In genomic region chr3:96639219-96639618, GRCm38 (mm10) we compare ENCODE assay signal across 10 mouse cellular contexts. TPM values are rescaled to one million over a fixed set of nuclear protein-coding genes. Genes with fewer than 3 reads are reported as not detected.
DNase-seq lines count a peak whose midpoint lies in the region; ATAC-seq lines count a peak whose summit lies in the region.
"Had no signal": no experiment of that assay in that cellular context is flagged by ENCODE, and none has a peak within 500 bp of the region (broad histone marks: within the 10 kb centered on the region; RNA-seq: fewer than 3 reads in every experiment).

No protein-coding gene starts in this region.

- no peaks in the 10 kb centered on the region for H3K9me3 ChIP-seq in midbrain, embryonic 10.5 days (replicated peaks)
- H3K9me3 ChIP-seq in midbrain, embryonic 13.5 days: no peaks in the 10 kb centered on the region
- H3K9me3 ChIP-seq: heart, embryonic 13.5 days; neural tube, embryonic 12.5 days had no signal

- peaks cover 31% of the 10 kb centered on the region for H3K4me1 ChIP-seq in midbrain, embryonic 10.5 days
- peaks cover 24% of the 10 kb centered on the region for H3K4me1 ChIP-seq in midbrain, embryonic 13.5 days (replicated peaks)

- DNase-seq in midbrain, embryonic 10.5 days (ENCODE audit: low spot score): peak; percentile 54
- peak; percentile 61 for DNase-seq in MN1 (ENCODE audit: low spot score)
- peak; percentile 61 for DNase-seq in cerebellum, adult 8-10 months
- peak; percentile 26 to 35 for DNase-seq in left cerebral cortex, postnatal 36 days (ENCODE audit: low spot score in 2 of 2)
- peak; percentile 25 for DNase-seq in retina, postnatal 7 days (ENCODE audit: low read depth, low spot score)

- H3K27ac ChIP-seq in midbrain, embryonic 10.5 days (replicated peaks): no peak overlapping the region
- no peak overlapping the region for H3K27ac ChIP-seq in midbrain, embryonic 13.5 days
- H3K27ac ChIP-seq: heart, embryonic 13.5 days; neural tube, embryonic 12.5 days had no signal

- no peak for ATAC-seq in midbrain, embryonic 13.5 days
- peak; percentile 50 for ATAC-seq in granulocyte monocyte progenitor cell, adult 5-6 weeks (replicated peaks; ENCODE audit: poor library complexity, severe bottlenecking)
- ATAC-seq in activated CD4-positive, CD25-positive, alpha-beta regulatory T cell, adult 4 months: no peak

- no peak overlapping the region for H3K4me3 ChIP-seq in midbrain, embryonic 10.5 days
- H3K4me3 ChIP-seq in midbrain, embryonic 13.5 days (replicated peaks): no peak overlapping the region
- H3K4me3 ChIP-seq: heart, embryonic 13.5 days; neural tube, embryonic 12.5 days had no signal

- H3K36me3 ChIP-seq in midbrain, embryonic 10.5 days: peaks cover 57% of the 10 kb centered on the region
- H3K36me3 ChIP-seq in midbrain, embryonic 13.5 days: peaks cover 50% of the 10 kb centered on the region

- 77% methylated on average over 1 of the region's 1 CpGs for WGBS in midbrain, embryonic 10.5 days
- 85% methylated on average over 1 of the region's 1 CpGs for WGBS in midbrain, embryonic 13.5 days

- intact Hi-C loops in left cerebral cortex, postnatal 36 days (cut with DNase I): loop anchor here (10.0 kb wide), 1 partner anchor 54 kb away; no protein-coding TSS in a partner anchor

- no peak overlapping the region for H3K4me2 ChIP-seq in midbrain, embryonic 13.5 days (replicated peaks)
- H3K4me2 ChIP-seq: heart, embryonic 13.5 days; neural tube, embryonic 12.5 days had no signal

- H3K9ac ChIP-seq in midbrain, embryonic 13.5 days (replicated peaks): no peak overlapping the region
- H3K9ac ChIP-seq: heart, embryonic 13.5 days; neural tube, embryonic 12.5 days had no signal

- H3K27me3 ChIP-seq in midbrain, embryonic 10.5 days (ENCODE audit: low read depth, poor library complexity, severe bottlenecking): no peaks in the 10 kb centered on the region
- no peaks in the 10 kb centered on the region for H3K27me3 ChIP-seq in midbrain, embryonic 13.5 days
- H3K27me3 ChIP-seq: heart, embryonic 13.5 days; neural tube, embryonic 12.5 days had no signal

RNA-seq across cellular contexts. Expression of gene Gm42957, which starts 3.9 kb away (rescaled TPM):
- 0.15 and 0.21 TPM in 2 replicates for polyA plus RNA-seq in midbrain, embryonic 10.5 days (2016; fragmentation: Nextera tagmentation; extraction: Ambion mirVana)
- 0.15 and 0.16 TPM in 2 replicates for polyA plus RNA-seq in midbrain, embryonic 13.5 days (2015; fragmentation: Nextera tagmentation; extraction: Ambion mirVana)
- total RNA-seq in granulocyte monocyte progenitor cell, adult 5-6 weeks (2014; fragmentation: Nextera tagmentation): 0.15 TPM in 1 of 2 replicates, not detected in the other
- not detected in 2 replicates for total RNA-seq in granulocyte monocyte progenitor cell, adult 5-6 weeks (2017)
- total RNA-seq in left cerebral cortex, postnatal 36 days (2021): under 1 TPM; 0.17 to 0.66 TPM
- under 1 TPM in 1 of 2 experiments, not detected in 1; 0.09 TPM for polyA plus RNA-seq in activated CD4-positive, CD25-positive, alpha-beta regulatory T cell, adult 4 months (2017; shearing (Covaris generic))

RNA-seq across cellular contexts. Expression of gene Pex11b, which starts 4.0 kb away (rescaled TPM):
- 38.5 and 40.8 TPM in 2 replicates for polyA plus RNA-seq in midbrain, embryonic 10.5 days (2016; fragmentation: Nextera tagmentation; extraction: Ambion mirVana)
- polyA plus RNA-seq in midbrain, embryonic 13.5 days (2015; fragmentation: Nextera tagmentation; extraction: Ambion mirVana): 52.0 and 52.6 TPM in 2 replicates
- 23.6 and 41.6 TPM in 2 replicates for total RNA-seq in granulocyte monocyte progenitor cell, adult 5-6 weeks (2014; fragmentation: Nextera tagmentation)
- total RNA-seq in granulocyte monocyte progenitor cell, adult 5-6 weeks (2017): 14.5 and 20.1 TPM in 2 replicates
- total RNA-seq in left cerebral cortex, postnatal 36 days (2021): 10 to 100 TPM; 56.1 to 57.1 TPM
- polyA plus RNA-seq in activated CD4-positive, CD25-positive, alpha-beta regulatory T cell, adult 4 months (2017; shearing (Covaris generic)): 10 to 100 TPM; 43.5 to 45.8 TPM

RNA-seq across cellular contexts. Expression of gene Itga10, which starts 6.2 kb away (rescaled TPM):
- 0.36 and 0.64 TPM in 2 replicates for polyA plus RNA-seq in midbrain, embryonic 10.5 days (2016; fragmentation: Nextera tagmentation; extraction: Ambion mirVana)
- 0.71 and 0.81 TPM in 2 replicates for polyA plus RNA-seq in midbrain, embryonic 13.5 days (2015; fragmentation: Nextera tagmentation; extraction: Ambion mirVana)
- 1.3 TPM in 1 of 2 replicates, not detected in the other for total RNA-seq in granulocyte monocyte progenitor cell, adult 5-6 weeks (2014; fragmentation: Nextera tagmentation)
- total RNA-seq in granulocyte monocyte progenitor cell, adult 5-6 weeks (2017): 0.34 TPM in 1 of 2 replicates, not detected in the other
- 1 to 10 TPM; 1.2 to 3.2 TPM for total RNA-seq in left cerebral cortex, postnatal 36 days (2021)
- under 1 TPM in 1 of 2 experiments, not detected in 1; 0.12 TPM for polyA plus RNA-seq in activated CD4-positive, CD25-positive, alpha-beta regulatory T cell, adult 4 months (2017; shearing (Covaris generic))

RNA-seq across cellular contexts. Expression of gene Rbm8a, which starts 9.5 kb away (rescaled TPM):
- polyA plus RNA-seq in midbrain, embryonic 10.5 days (2016; fragmentation: Nextera tagmentation; extraction: Ambion mirVana): 205 and 215 TPM in 2 replicates
- 147 TPM in 2 replicates for polyA plus RNA-seq in midbrain, embryonic 13.5 days (2015; fragmentation: Nextera tagmentation; extraction: Ambion mirVana)
- total RNA-seq in granulocyte monocyte progenitor cell, adult 5-6 weeks (2014; fragmentation: Nextera tagmentation): 112 and 120 TPM in 2 replicates
- total RNA-seq in granulocyte monocyte progenitor cell, adult 5-6 weeks (2017): 64.5 and 64.7 TPM in 2 replicates
- total RNA-seq in left cerebral cortex, postnatal 36 days (2021): 10 to 100 TPM; 37.4 to 43.7 TPM
- polyA plus RNA-seq in activated CD4-positive, CD25-positive, alpha-beta regulatory T cell, adult 4 months (2017; shearing (Covaris generic)): 100 to 1,000 TPM in 1 of 2 experiments, 10 to 100 TPM in 1; 98.9 to 135 TPM

RNA-seq across cellular contexts. Expression of gene Ankrd35, which starts 30.7 kb away (rescaled TPM):
- 0.06 and 0.29 TPM in 2 replicates for polyA plus RNA-seq in midbrain, embryonic 10.5 days (2016; fragmentation: Nextera tagmentation; extraction: Ambion mirVana)
- 0.58 and 0.59 TPM in 2 replicates for polyA plus RNA-seq in midbrain, embryonic 13.5 days (2015; fragmentation: Nextera tagmentation; extraction: Ambion mirVana)
- total RNA-seq in granulocyte monocyte progenitor cell, adult 5-6 weeks (2014; fragmentation: Nextera tagmentation): not detected in 2 replicates
- not detected in 2 replicates for total RNA-seq in granulocyte monocyte progenitor cell, adult 5-6 weeks (2017)
- total RNA-seq in left cerebral cortex, postnatal 36 days (2021): 1 to 10 TPM; 7.5 to 8.1 TPM
- under 1 TPM in 1 of 2 experiments, not detected in 1; 0.13 TPM for polyA plus RNA-seq in activated CD4-positive, CD25-positive, alpha-beta regulatory T cell, adult 4 months (2017; shearing (Covaris generic))
